Mouse (Mus musculus): ENCODE data around the gene Zfp93. TPM values are rescaled to one million over a fixed set of nuclear protein-coding genes. Genes with fewer than 3 reads are reported as not detected.

Gene Zfp93
- total and polyA plus RNA-seq, 2 experiments from 2014 or later: 2.2 to 7.4 TPM

GRCm38 (mm10) chr7:24259306-24259999 is 10.8 kb upstream of the Zfp93 start:
- no peak overlapping the region for H3K9ac ChIP-seq (replicated peaks; ENCODE audit: low read length, poor library complexity, severe bottlenecking)
- no peak overlapping the region for H3K4me2 ChIP-seq (ENCODE audit: low read depth, low read length, poor library complexity, severe bottlenecking)
- no peak overlapping the region for H3K27ac ChIP-seq (ENCODE audit: low read depth, low read length)
- peaks cover 3% of the 10 kb centered on the region for H3K4me1 ChIP-seq (ENCODE audit: insufficient read depth, low read length)
- no peak for TF ChIP-seq CTCF (IDR thresholded peaks at IDR 0.05)
- DNase-seq (ENCODE audit: low spot score) (no peak), ATAC-seq (ENCODE audit: low FRiP score) (no peak)
- peaks cover 20% of the 10 kb centered on the region for H3K36me3 ChIP-seq (ENCODE audit: insufficient read depth, low read length)
- H3K9me3 ChIP-seq (ENCODE audit: low read length): no peaks in the 10 kb centered on the region
- no peaks in the 10 kb centered on the region for H3K27me3 ChIP-seq (ENCODE audit: insufficient read depth, low read length)
- WGBS: 91% methylated on average over 13 of the region's 13 CpGs
- no peak overlapping the region for H3K4me3 ChIP-seq (ENCODE audit: low read depth, low read length)

DNA sequence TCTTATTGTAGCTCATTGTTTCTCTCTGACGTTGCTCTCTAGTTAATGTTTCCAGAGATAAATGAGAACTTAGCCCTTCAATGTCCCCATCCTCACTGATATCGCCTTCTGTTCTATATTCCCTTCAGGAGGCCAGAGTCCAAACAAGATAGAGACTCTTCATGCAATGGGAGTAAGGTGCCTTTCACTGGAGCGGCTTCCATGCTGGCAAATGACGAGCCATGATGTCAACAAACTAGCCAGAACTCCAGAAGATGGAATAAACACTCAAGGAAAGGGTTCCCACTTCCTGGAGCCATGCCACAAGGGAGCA is 10.3 kb upstream of the Zfp93 start:
- no peak for DNase-seq (ENCODE audit: low spot score)
- no peak overlapping the region for H3K4me3 ChIP-seq (ENCODE audit: low read depth, low read length)
- 91% methylated on average over 4 of the region's 4 CpGs for WGBS

DNA sequence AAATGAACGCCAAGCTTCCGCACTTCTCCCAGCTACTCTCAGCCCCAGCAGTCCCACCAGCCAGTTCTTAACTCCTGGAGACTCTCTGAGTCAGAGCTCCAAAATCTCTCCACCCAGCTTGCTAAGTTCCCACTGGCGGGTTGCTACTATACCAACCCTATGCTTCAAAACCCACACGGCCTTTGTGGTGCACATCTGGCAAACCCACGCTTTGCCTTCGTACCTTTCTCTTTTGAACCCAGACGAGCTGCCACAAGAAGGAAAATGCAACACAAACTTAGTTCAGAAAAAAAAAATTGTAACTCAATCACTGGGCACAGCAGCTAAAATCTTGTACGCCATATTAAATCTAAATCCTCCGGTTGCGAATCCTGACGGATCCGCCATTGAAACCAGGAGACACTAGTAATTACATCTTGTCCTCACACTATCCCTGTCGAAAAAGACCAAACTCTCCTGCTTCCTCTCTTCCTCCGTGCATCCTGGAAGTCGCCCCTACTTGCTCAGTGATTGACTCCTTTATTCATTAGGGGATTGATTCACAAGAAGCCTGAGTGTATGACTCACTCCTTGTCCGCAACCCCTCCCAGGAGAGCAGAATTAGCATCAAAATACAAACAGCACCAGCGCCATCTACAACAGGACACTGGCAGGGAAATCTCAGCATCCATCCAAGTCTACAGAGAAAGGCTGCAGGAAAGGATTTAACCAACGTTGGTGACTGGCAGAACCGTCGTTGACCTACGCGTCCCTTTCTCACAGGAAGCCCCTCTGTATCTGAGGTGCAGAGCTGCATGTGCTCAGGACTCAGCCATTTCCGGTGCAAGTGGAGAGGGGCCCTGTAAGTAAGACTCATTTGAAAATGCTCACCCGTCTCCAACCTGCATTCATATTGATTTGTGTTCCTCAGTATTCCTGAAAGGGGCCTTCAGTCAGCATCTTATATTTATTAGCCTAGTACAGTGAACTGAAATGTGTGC is 1.8 kb upstream of the Zfp93 start:
- H3K9me3 ChIP-seq (ENCODE audit: low read length): no peaks in the 10 kb centered on the region
- no peak overlapping the region for H3K27ac ChIP-seq (ENCODE audit: low read depth, low read length)
- H3K36me3 ChIP-seq (ENCODE audit: insufficient read depth, low read length): 0 out of 2 replicates have a peak, but pooled peaks cover 3% of the 10 kb centered on the region
- WGBS: 66% methylated on average over 24 of the region's 24 CpGs
- DNase-seq (ENCODE audit: low spot score) (peak; percentile 5), ATAC-seq (ENCODE audit: low FRiP score) (no peak)
- 0 out of 2 replicates have a peak, but pooled peaks cover 4% of the 10 kb centered on the region for H3K4me1 ChIP-seq (ENCODE audit: insufficient read depth, low read length)
- H3K4me2 ChIP-seq (ENCODE audit: low read depth, low read length, poor library complexity, severe bottlenecking): no peak overlapping the region
- H3K9ac ChIP-seq (replicated peaks; ENCODE audit: low read length, poor library complexity, severe bottlenecking): no peak overlapping the region
- H3K27me3 ChIP-seq (ENCODE audit: insufficient read depth, low read length): no peaks in the 10 kb centered on the region
- TF ChIP-seq CTCF (IDR thresholded peaks at IDR 0.05): no peak
- H3K4me3 ChIP-seq (ENCODE audit: low read depth, low read length): no peak overlapping the region

More for the DNA sequence above, 10.3 kb upstream of the Zfp93 start:
- ATAC-seq (ENCODE audit: low FRiP score): no peak
- H3K4me1 ChIP-seq (ENCODE audit: insufficient read depth, low read length): peaks cover 3% of the 10 kb centered on the region
- peaks cover 20% of the 10 kb centered on the region for H3K36me3 ChIP-seq (ENCODE audit: insufficient read depth, low read length)
- H3K27ac ChIP-seq (ENCODE audit: low read depth, low read length): no peak overlapping the region
- H3K27me3 ChIP-seq (ENCODE audit: insufficient read depth, low read length): no peaks in the 10 kb centered on the region
- no peak for TF ChIP-seq CTCF (IDR thresholded peaks at IDR 0.05)
- no peaks in the 10 kb centered on the region for H3K9me3 ChIP-seq (ENCODE audit: low read length)
- H3K9ac ChIP-seq (replicated peaks; ENCODE audit: low read length, poor library complexity, severe bottlenecking): no peak overlapping the region
- H3K4me2 ChIP-seq (ENCODE audit: low read depth, low read length, poor library complexity, severe bottlenecking): no peak overlapping the region

GRCm38 (mm10) chr7:24269256-24269655 is 964 bp upstream of the Zfp93 start:
- ATAC-seq (ENCODE audit: low FRiP score) (no peak), DNase-seq (ENCODE audit: low spot score) (no peak)
- H3K9ac ChIP-seq (replicated peaks; ENCODE audit: low read length, poor library complexity, severe bottlenecking): no peak overlapping the region
- no peaks in the 10 kb centered on the region for H3K9me3 ChIP-seq (ENCODE audit: low read length)
- no peak overlapping the region for H3K4me2 ChIP-seq (ENCODE audit: low read depth, low read length, poor library complexity, severe bottlenecking)
- no peaks in the 10 kb centered on the region for H3K27me3 ChIP-seq (ENCODE audit: insufficient read depth, low read length)
- 0 out of 2 replicates have a peak, but pooled peaks cover 4% of the 10 kb centered on the region for H3K4me1 ChIP-seq (ENCODE audit: insufficient read depth, low read length)
- WGBS: 85% methylated on average over 3 of the region's 3 CpGs
- H3K27ac ChIP-seq (ENCODE audit: low read depth, low read length): no peak overlapping the region
- peak; percentile 13; the same call in 1 of the 2 replicates for TF ChIP-seq CTCF (IDR thresholded peaks at IDR 0.05)
- H3K36me3 ChIP-seq (ENCODE audit: insufficient read depth, low read length): peaks cover 5% of the 10 kb centered on the region; the same call in 1 of the 2 replicates
- H3K4me3 ChIP-seq (ENCODE audit: low read depth, low read length): peak overlapping the region; percentile 60; the same call in 1 of the 2 replicates

DNA sequence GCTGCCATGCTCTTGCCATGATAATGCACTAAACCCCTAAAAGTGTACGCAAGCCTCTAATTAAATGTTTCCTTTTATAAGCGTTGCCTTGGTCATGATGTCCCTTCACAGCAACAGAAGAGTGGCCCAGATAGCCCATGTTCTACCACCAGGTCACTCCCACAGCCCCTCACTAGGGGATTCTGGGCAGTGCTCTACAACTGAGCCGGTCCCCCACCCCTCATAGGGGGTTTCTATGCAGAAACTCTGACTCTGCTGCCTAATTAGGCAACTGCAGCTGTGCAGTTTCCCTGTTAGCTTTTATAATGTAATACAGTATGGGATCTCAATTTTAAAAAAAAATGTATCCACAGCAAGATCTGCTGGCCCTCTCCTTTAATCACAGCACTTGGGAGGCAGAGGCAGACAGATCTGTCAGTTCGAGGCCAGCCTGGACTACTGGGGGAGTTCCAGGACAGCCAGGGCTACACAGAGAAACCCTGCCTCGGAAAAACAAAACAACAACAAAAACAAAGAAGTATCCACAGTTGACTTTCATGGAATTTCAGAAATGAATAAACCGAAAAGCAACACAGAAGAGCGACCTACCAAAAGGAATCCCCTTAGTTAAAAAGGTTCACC is 443 bp upstream of the Zfp93 start:
- Histone ChIP-seq H3K4me1 (ENCODE audit: insufficient read depth, low read length) (0 out of 2 replicates have a peak, but pooled peaks cover 4% of the 10 kb centered on the region), H3K36me3 (ENCODE audit: insufficient read depth, low read length) (peaks cover 10% of the 10 kb centered on the region; the same call in 1 of the 2 replicates), H3K27ac (ENCODE audit: low read depth, low read length) (no peak overlapping the region), H3K27me3 (ENCODE audit: insufficient read depth, low read length) (no peaks in the 10 kb centered on the region), H3K4me2 (ENCODE audit: low read depth, low read length, poor library complexity, severe bottlenecking) (peak overlapping the region; percentile 81), H3K9me3 (ENCODE audit: low read length) (no peaks in the 10 kb centered on the region), H3K4me3 (ENCODE audit: low read depth, low read length) (peak overlapping the region; percentile 60), H3K9ac (replicated peaks; ENCODE audit: low read length, poor library complexity, severe bottlenecking) (peak overlapping the region; percentile 75)
- ATAC-seq (ENCODE audit: low FRiP score) (peak; percentile 45; the same call in 1 of the 2 replicates), DNase-seq (ENCODE audit: low spot score) (no peak)
- no peak for TF ChIP-seq CTCF (IDR thresholded peaks at IDR 0.05)
- 35% methylated on average over 7 of the region's 7 CpGs for WGBS

Measured in midbrain, postnatal 0 days (tissue).